Mouse (Mus musculus) midbrain, postnatal 0 days (tissue): ENCODE measurements around the gene Notum. TPM values are rescaled to one million over a fixed set of nuclear protein-coding genes. Genes with fewer than 3 reads are reported as not detected.

Source experiments
- ATAC-seq: fragments of 200-750 bp; cut with Nextera tagmentation; 2 replicates; pipeline ENCODE4 v1.8.0; 2017; ENCODE audit warnings: moderate number of reproducible peaks, mild to moderate bottlenecking, moderate TSS enrichment, moderate library complexity; ENCODE audit not compliant: low FRiP score
- DNase-seq: peaks from one replicate; pipeline ENCODE4 v3.0.0-alpha.2; 2015; ENCODE audit warnings: low spot score
- H3K27ac ChIP-seq: fragments of 300-500 bp; sonication (generic); 2 replicates; pipeline ENCODE4 v1.5.1; 2014; ENCODE audit warnings: low read depth, mild to moderate bottlenecking, low read length, mixed read lengths
- H3K27me3 ChIP-seq: fragments of 300-500 bp; sonication (generic); 2 replicates; pipeline ENCODE4 v1.6.1; 2014; ENCODE audit warnings: low read length, control low read depth, mixed read lengths; ENCODE audit not compliant: insufficient read depth
- H3K36me3 ChIP-seq: fragments of 300-500 bp; sonication (generic); 2 replicates; pipeline ENCODE4 v1.6.1; 2014; ENCODE audit warnings: low read length, control low read depth, mixed read lengths; ENCODE audit not compliant: insufficient read depth
- H3K4me1 ChIP-seq: fragments of 300-500 bp; sonication (generic); 2 replicates; pipeline ENCODE4 v1.6.1; 2014; ENCODE audit warnings: mild to moderate bottlenecking, control low read depth, antibody characterized with exemption, low read length, mixed read lengths; ENCODE audit not compliant: insufficient read depth
- H3K4me2 ChIP-seq: fragments of 300-500 bp; sonication (generic); 2 replicates; pipeline ENCODE4 v1.6.1; 2014; ENCODE audit warnings: low read depth, mild to moderate bottlenecking, low read length, mixed read lengths; ENCODE audit not compliant: poor library complexity, severe bottlenecking
- H3K4me3 ChIP-seq: fragments of 300-500 bp; sonication (generic); 2 replicates; pipeline ENCODE4 v1.5.1; 2014; ENCODE audit warnings: low read depth, mild to moderate bottlenecking, low read length, moderate library complexity
- H3K9ac ChIP-seq: fragments of 300-500 bp; sonication (generic); replicated peaks from 2 replicates; pipeline ENCODE4 v1.6.1; 2014; ENCODE audit warnings: mild to moderate bottlenecking, low read length, moderate library complexity, mixed read lengths; ENCODE audit not compliant: poor library complexity, severe bottlenecking
- H3K9me3 ChIP-seq: fragments of 300-500 bp; sonication (generic); 2 replicates; pipeline ENCODE4 v1.6.1; 2016; ENCODE audit warnings: low read length, control low read depth
- CTCF ChIP-seq: IDR thresholded peaks from 2 replicates; pipeline ENCODE4 v1.5.1; 2016; ENCODE audit warnings: antibody characterized with exemption, mild to moderate bottlenecking
- WGBS: fragments of 180-500 bp; shearing (Covaris S2); extraction: QIAGEN DNeasy Blood & Tissue Kit; methylation state at CpG from one replicate; pipeline ENCODE4 v1.1.7; 2014; 5-methylcytosine and 5-hydroxymethylcytosine counted together
- polyA plus RNA-seq: library from polyadenylated mRNA; unstranded; fragments of >200 nt; fragmentation: Nextera tagmentation; extraction: Ambion mirVana; gene quantifications from 2 replicates; pipeline ENCODE4 v1.2.1, GENCODE M21; 2015
- total RNA-seq: library from RNA; depleted of rRNA; stranded (reverse); fragments of >200 nt; gene quantifications from 2 replicates; pipeline ENCODE4 v1.2.3, GENCODE M21; 2014

Notum gene
- total and polyA plus RNA-seq, 2 experiments from 2014 or later, result 3.1 to 5.5 TPM

- Histone ChIP-seq H3K27ac (no peak overlapping the region), H3K4me2 (no peak overlapping the region), H3K4me3 (no peak overlapping the region), H3K4me1 (0 out of 2 replicates have a peak, but pooled peaks cover 4% of the 10 kb centered on the region), H3K9me3 (no peaks in the 10 kb centered on the region), H3K9ac (no peak overlapping the region), H3K27me3 (no peaks in the 10 kb centered on the region), H3K36me3 (peaks cover 16% of the 10 kb centered on the region)
- DNase-seq (no peak), ATAC-seq (no peak)
- TF ChIP-seq CTCF, result no peak
- 19% methylated on average over 8 of the region's 8 CpGs for WGBS
Observed at GRCm38 (mm10) chr11:120704486-120705325, 43.7 kb upstream of the Notum start.

GRCm38 (mm10) chr11:120703696-120704454, 42.9 kb upstream of the Notum start:
- H3K4me3 ChIP-seq, result no peak overlapping the region
- H3K27ac ChIP-seq, result no peak overlapping the region
- no peaks in the 10 kb centered on the region for H3K27me3 ChIP-seq
- ATAC-seq (no peak), DNase-seq (no peak)
- H3K4me2 ChIP-seq, result no peak overlapping the region
- TF ChIP-seq CTCF, result 0 out of 2 replicates have a peak, but pooled peaks have one; percentile 1
- WGBS, result 37% methylated on average over 15 of the region's 15 CpGs
- H3K9ac ChIP-seq, result 0 out of 2 replicates have a peak overlapping the region, but pooled peaks have one; percentile 24
- H3K9me3 ChIP-seq, result no peaks in the 10 kb centered on the region
- 0 out of 2 replicates have a peak, but pooled peaks cover 4% of the 10 kb centered on the region for H3K4me1 ChIP-seq
- H3K36me3 ChIP-seq, result peaks cover 14% of the 10 kb centered on the region

GRCm38 (mm10) chr11:120697741-120698140, 36.8 kb upstream of the Notum start:
- ATAC-seq (no peak), DNase-seq (no peak)
- WGBS, result 63% methylated on average over 10 of the region's 10 CpGs
- TF ChIP-seq CTCF, result no peak
- peaks cover 14% of the 10 kb centered on the region for H3K36me3 ChIP-seq
- no peaks in the 10 kb centered on the region for H3K9me3 ChIP-seq
- H3K27ac ChIP-seq, result no peak overlapping the region
- no peaks in the 10 kb centered on the region for H3K4me1 ChIP-seq
- H3K4me2 ChIP-seq, result no peak overlapping the region
- H3K27me3 ChIP-seq, result no peaks in the 10 kb centered on the region
- H3K9ac ChIP-seq, result no peak overlapping the region
- H3K4me3 ChIP-seq, result no peak overlapping the region

GRCm38 (mm10) chr11:120696568-120696967, 35.6 kb upstream of the Notum start:
- no peak overlapping the region for H3K9ac ChIP-seq
- peaks cover 10% of the 10 kb centered on the region for H3K36me3 ChIP-seq
- no peaks in the 10 kb centered on the region for H3K4me1 ChIP-seq
- no peak overlapping the region for H3K4me2 ChIP-seq
- TF ChIP-seq CTCF, result peak; percentile 56
- H3K4me3 ChIP-seq, result no peak overlapping the region
- WGBS, result 89% methylated on average over 6 of the region's 6 CpGs
- no peaks in the 10 kb centered on the region for H3K9me3 ChIP-seq
- no peak for ATAC-seq
- no peak for DNase-seq
- no peak overlapping the region for H3K27ac ChIP-seq
- H3K27me3 ChIP-seq, result no peaks in the 10 kb centered on the region

GRCm38 (mm10) chr11:120695641-120696040, 34.7 kb upstream of the Notum start:
- ATAC-seq, result no peak
- H3K27ac ChIP-seq, result no peak overlapping the region; the same call in 1 of the 2 replicates
- H3K27me3 ChIP-seq, result no peaks in the 10 kb centered on the region
- H3K4me1 ChIP-seq, result no peaks in the 10 kb centered on the region
- WGBS, result 36% methylated on average over 12 of the region's 12 CpGs
- DNase-seq, result no peak
- no peak overlapping the region for H3K4me2 ChIP-seq
- no peaks in the 10 kb centered on the region for H3K9me3 ChIP-seq
- H3K36me3 ChIP-seq, result peaks cover 10% of the 10 kb centered on the region
- H3K4me3 ChIP-seq, result no peak overlapping the region
- TF ChIP-seq CTCF, result no peak
- H3K9ac ChIP-seq, result no peak overlapping the region
